Mouse (Mus musculus) lung, postnatal 0 days (tissue): ENCODE measurements around the gene Fbxl19. TPM values are rescaled to one million over a fixed set of nuclear protein-coding genes. Genes with fewer than 3 reads are reported as not detected.
A peak's percentile ranks its signal among the peaks of the same experiment; 100 is the strongest.

Experiments used
- ATAC-seq: fragments of 200-750 bp; cut with Nextera tagmentation; 2 replicates; pipeline ENCODE4 v1.8.0; 2017; ENCODE audit warnings: moderate library complexity
- DNase-seq: peaks from one replicate; pipeline ENCODE4 v3.0.0-alpha.2; 2016; ENCODE audit warnings: low spot score
- H3K27ac ChIP-seq: fragments of 300-500 bp; sonication (generic); 2 replicates; pipeline ENCODE4 v1.5.1; 2014; ENCODE audit warnings: antibody characterized with exemption, mild to moderate bottlenecking, low read length, mixed read lengths
- H3K27me3 ChIP-seq: fragments of 300-500 bp; sonication (generic); replicated peaks from 2 replicates; pipeline ENCODE4 v1.6.1; 2014; ENCODE audit warnings: low read length, mixed read lengths; ENCODE audit not compliant: insufficient read depth
- H3K36me3 ChIP-seq: fragments of 300-500 bp; sonication (generic); 2 replicates; pipeline ENCODE4 v1.6.1; 2014; ENCODE audit warnings: low read length, mixed read lengths; ENCODE audit not compliant: insufficient read depth
- H3K4me1 ChIP-seq: fragments of 300-500 bp; sonication (generic); 2 replicates; pipeline ENCODE4 v1.6.1; 2014; ENCODE audit warnings: antibody characterized with exemption, low read depth, low read length, mixed read lengths; ENCODE audit not compliant: insufficient read depth
- H3K4me2 ChIP-seq: fragments of 300-500 bp; sonication (generic); replicated peaks from 2 replicates; pipeline ENCODE4 v1.6.1; 2014; ENCODE audit warnings: low read depth, mild to moderate bottlenecking, low read length, moderate library complexity, mixed read lengths
- H3K4me3 ChIP-seq: fragments of 300-500 bp; sonication (generic); 2 replicates; pipeline ENCODE4 v1.5.1; 2014; ENCODE audit warnings: low read depth, low read length
- H3K9ac ChIP-seq: fragments of 300-500 bp; sonication (generic); replicated peaks from 2 replicates; pipeline ENCODE4 v1.6.1; 2014; ENCODE audit warnings: low read depth, mild to moderate bottlenecking
- H3K9me3 ChIP-seq: fragments of 300-500 bp; sonication (generic); 2 replicates; pipeline ENCODE4 v1.6.1; 2016; ENCODE audit warnings: low read length, mixed read lengths
- CTCF ChIP-seq: IDR thresholded peaks from 2 replicates; pipeline ENCODE4 v1.5.1; 2016; ENCODE audit warnings: antibody characterized with exemption, mild to moderate bottlenecking
- EP300 ChIP-seq: IDR thresholded peaks from 2 replicates; pipeline ENCODE4 v1.6.1; 2016; ENCODE audit warnings: antibody characterized with exemption, mild to moderate bottlenecking, control low read depth
- WGBS: fragments of 180-500 bp; shearing (Covaris S2); extraction: QIAGEN DNeasy Blood & Tissue Kit; methylation state at CpG from one replicate; pipeline ENCODE4 v1.1.7; 2014; 5-methylcytosine and 5-hydroxymethylcytosine counted together
- polyA plus RNA-seq: library from polyadenylated mRNA; unstranded; fragments of >200 nt; fragmentation: Nextera tagmentation; extraction: Ambion mirVana; gene quantifications from 2 replicates; pipeline ENCODE4 v1.2.1, GENCODE M21; 2015

The Fbxl19 gene
- polyA plus RNA-seq, 1 experiment from 2014 or later, result 1.6 TPM

- Histone ChIP-seq H3K36me3 (no peaks in the 10 kb centered on the region; the same call in 1 of the 2 replicates), H3K9ac (peak overlapping the region; percentile 43), H3K27me3 (no peaks in the 10 kb centered on the region), H3K9me3 (no peaks in the 10 kb centered on the region), H3K4me2 (peak overlapping the region; percentile 98), H3K4me1 (no peaks in the 10 kb centered on the region), H3K4me3 (peak overlapping the region; percentile 59), H3K27ac (peak overlapping the region; percentile 66)
- WGBS, result under 1% methylated on average over 38 of the region's 39 CpGs
- TF ChIP-seq EP300 (peak; percentile 57; the same call in 1 of the 2 replicates), CTCF (no peak; the same call in 1 of the 2 replicates)
- peak; percentile 92 for ATAC-seq
- DNase-seq, result peak; percentile 100
Measured at GRCm38 (mm10) chr7:127745652-127746493, 1.5 kb downstream of the Fbxl19 start.

- no peaks in the 10 kb centered on the region; the same call in 1 of the 2 replicates for H3K36me3 ChIP-seq
- TF ChIP-seq CTCF (no peak), EP300 (no peak)
- H3K9me3 ChIP-seq, result no peaks in the 10 kb centered on the region
- peak overlapping the region; percentile 98 for H3K4me2 ChIP-seq
- DNase-seq (peak; percentile 35), ATAC-seq (no peak)
- under 1% methylated on average over 22 of the region's 62 CpGs for WGBS
- H3K4me3 ChIP-seq, result peak overlapping the region; percentile 59
- peak overlapping the region; percentile 43 for H3K9ac ChIP-seq
- H3K27ac ChIP-seq, result peak overlapping the region; percentile 66; the same call in 1 of the 2 replicates
- H3K4me1 ChIP-seq, result no peaks in the 10 kb centered on the region
- no peaks in the 10 kb centered on the region for H3K27me3 ChIP-seq
Measured at GRCm38 (mm10) chr7:127746494-127747491, 2.5 kb downstream of the Fbxl19 start.

- ATAC-seq (no peak), DNase-seq (no peak)
- H3K36me3 ChIP-seq, result no peaks in the 10 kb centered on the region; the same call in 1 of the 2 replicates
- no peak overlapping the region for H3K27ac ChIP-seq
- TF ChIP-seq CTCF (no peak), EP300 (no peak)
- no peaks in the 10 kb centered on the region for H3K4me1 ChIP-seq
- H3K9ac ChIP-seq, result no peak overlapping the region
- no peaks in the 10 kb centered on the region for H3K9me3 ChIP-seq
- H3K27me3 ChIP-seq, result no peaks in the 10 kb centered on the region
- H3K4me3 ChIP-seq, result peak overlapping the region; percentile 59; the same call in 1 of the 2 replicates
- WGBS, result 33% methylated on average over 6 of the region's 6 CpGs
- H3K4me2 ChIP-seq, result peak overlapping the region; percentile 98; the same call in 1 of the 2 replicates
Measured at GRCm38 (mm10) chr7:127747559-127748234, 3.4 kb downstream of the Fbxl19 start.

GRCm38 (mm10) chr7:127748235-127748560, 3.9 kb downstream of the Fbxl19 start:
- no peak for ATAC-seq
- Histone ChIP-seq H3K9me3 (no peaks in the 10 kb centered on the region), H3K27me3 (no peaks in the 10 kb centered on the region), H3K4me2 (no peak overlapping the region), H3K36me3 (no peaks in the 10 kb centered on the region; the same call in 1 of the 2 replicates), H3K27ac (no peak overlapping the region), H3K4me3 (no peak overlapping the region), H3K9ac (no peak overlapping the region), H3K4me1 (no peaks in the 10 kb centered on the region)
- no peak for TF ChIP-seq EP300
- TF ChIP-seq CTCF, result no peak
- no peak for DNase-seq
- 93% methylated on average over 28 of the region's 28 CpGs for WGBS

- Histone ChIP-seq H3K9me3 (no peaks in the 10 kb centered on the region), H3K4me2 (no peak overlapping the region), H3K9ac (no peak overlapping the region), H3K36me3 (no peaks in the 10 kb centered on the region; the same call in 1 of the 2 replicates), H3K4me3 (no peak overlapping the region), H3K27me3 (no peaks in the 10 kb centered on the region), H3K27ac (no peak overlapping the region), H3K4me1 (no peaks in the 10 kb centered on the region)
- WGBS, result 81% methylated on average over 17 of the region's 19 CpGs
- TF ChIP-seq EP300, result no peak
- TF ChIP-seq CTCF, result no peak
- DNase-seq, result peak; percentile 84
- no peak for ATAC-seq
Measured at GRCm38 (mm10) chr7:127750131-127751127, 6.1 kb downstream of the Fbxl19 start.
